Mouse (Mus musculus) limb, embryonic 10.5 days (tissue): ENCODE data around the gene Chaf1a. TPM values are rescaled to one million over a fixed set of nuclear protein-coding genes. Genes with fewer than 3 reads are reported as not detected.

Experiments used
- polyA plus RNA-seq: library from polyadenylated mRNA; unstranded; fragments of >200 nt; fragmentation: Nextera tagmentation; extraction: Ambion mirVana; gene quantifications from 2 replicates; pipeline ENCODE4 v1.2.1, GENCODE M21; 2016

Gene Chaf1a
- polyA plus RNA-seq, 1 experiment from 2014 or later, result 60.2 TPM

Other genes with a start within 250 kb of the Chaf1a start
- gene Zfp119a, start 161.5 kb upstream of the Chaf1a start, polyA plus RNA-seq, result 7.3 and 9.5 TPM in 2 replicates
- gene Zfp959, start 148.3 kb upstream of the Chaf1a start, polyA plus RNA-seq, result 13.2 and 15.5 TPM in 2 replicates
- 3.9 and 5.0 TPM in 2 replicates for gene Zfp119b, start 90.9 kb upstream of the Chaf1a start, polyA plus RNA-seq
- 0.90 and 1.1 TPM in 2 replicates for gene Ebi3, start 87.8 kb upstream of the Chaf1a start, polyA plus RNA-seq
- gene Yju2, start 81.3 kb upstream of the Chaf1a start, polyA plus RNA-seq, result 27.7 and 28.5 TPM in 2 replicates
- gene Shd, start 70.0 kb upstream of the Chaf1a start, polyA plus RNA-seq, result 23.6 and 39.7 TPM in 2 replicates
- gene Fsd1, start 53.9 kb upstream of the Chaf1a start, polyA plus RNA-seq, result 44.0 and 56.6 TPM in 2 replicates
- gene Stap2, start 34.9 kb upstream of the Chaf1a start, polyA plus RNA-seq, result 6.4 and 7.3 TPM in 2 replicates
- 115 and 130 TPM in 2 replicates for gene Mpnd, start 34.7 kb upstream of the Chaf1a start, polyA plus RNA-seq
- 181 and 187 TPM in 2 replicates for gene Sh3gl1, start 3.8 kb upstream of the Chaf1a start, polyA plus RNA-seq
- gene Ubxn6, start 34.6 kb downstream of the Chaf1a start, polyA plus RNA-seq, result 33.3 and 40.3 TPM in 2 replicates
- gene Hdgfl2, start 39.2 kb downstream of the Chaf1a start, polyA plus RNA-seq, result 205 and 213 TPM in 2 replicates
- gene Plin4, start 69.4 kb downstream of the Chaf1a start, polyA plus RNA-seq, result 0.08 and 0.10 TPM in 2 replicates
- gene Plin5, start 77.2 kb downstream of the Chaf1a start, polyA plus RNA-seq, result 0.21 and 0.36 TPM in 2 replicates
- gene Lrg1, start 81.6 kb downstream of the Chaf1a start, polyA plus RNA-seq, result 0.23 TPM in 1 of 2 replicates, not detected in the other
- 0.88 and 1.0 TPM in 2 replicates for gene Sema6b, start 99.9 kb downstream of the Chaf1a start, polyA plus RNA-seq
- gene Tnfaip8l1, start 122.0 kb downstream of the Chaf1a start, polyA plus RNA-seq, result 6.1 and 10.6 TPM in 2 replicates
- gene Mydgf, start 143.5 kb downstream of the Chaf1a start, polyA plus RNA-seq, result 78.0 and 80.7 TPM in 2 replicates
- 44.5 and 44.8 TPM in 2 replicates for gene Dpp9, start 178.5 kb downstream of the Chaf1a start, polyA plus RNA-seq
- 12.2 and 14.6 TPM in 2 replicates for gene Fem1a, start 216.4 kb downstream of the Chaf1a start, polyA plus RNA-seq
- gene Ticam1, start 236.3 kb downstream of the Chaf1a start, polyA plus RNA-seq, result 3.0 TPM in 2 replicates